Mouse (Mus musculus): ENCODE measurements around the gene Bmp7.

GRCm38 (mm10) chr2:172831762-172832161, 108.4 kb downstream of the Bmp7 start:
- TF ChIP-seq CTCF (IDR thresholded peaks at IDR 0.05; ENCODE audit: extremely low read depth, insufficient read depth, insufficient read length, insufficient replicate concordance), result peak; percentile 62; the same call in 1 of the 2 replicates
- TF ChIP-seq POLR2A (IDR thresholded peaks at IDR 0.05; ENCODE audit: low read depth, low read length), result no peak
